Mouse (Mus musculus): ENCODE measurements around the gene Cyp1a1. TPM values are rescaled to one million over a fixed set of nuclear protein-coding genes. Genes with fewer than 3 reads are reported as not detected.
"Not testable (repeated sequence)": the region's sequence is repeated elsewhere in the genome, so short reads cannot be mapped to it uniquely, and the experiment has no call there.

Gene Cyp1a1
- total RNA-seq, 1 experiment, result 1.0 TPM

DNA sequence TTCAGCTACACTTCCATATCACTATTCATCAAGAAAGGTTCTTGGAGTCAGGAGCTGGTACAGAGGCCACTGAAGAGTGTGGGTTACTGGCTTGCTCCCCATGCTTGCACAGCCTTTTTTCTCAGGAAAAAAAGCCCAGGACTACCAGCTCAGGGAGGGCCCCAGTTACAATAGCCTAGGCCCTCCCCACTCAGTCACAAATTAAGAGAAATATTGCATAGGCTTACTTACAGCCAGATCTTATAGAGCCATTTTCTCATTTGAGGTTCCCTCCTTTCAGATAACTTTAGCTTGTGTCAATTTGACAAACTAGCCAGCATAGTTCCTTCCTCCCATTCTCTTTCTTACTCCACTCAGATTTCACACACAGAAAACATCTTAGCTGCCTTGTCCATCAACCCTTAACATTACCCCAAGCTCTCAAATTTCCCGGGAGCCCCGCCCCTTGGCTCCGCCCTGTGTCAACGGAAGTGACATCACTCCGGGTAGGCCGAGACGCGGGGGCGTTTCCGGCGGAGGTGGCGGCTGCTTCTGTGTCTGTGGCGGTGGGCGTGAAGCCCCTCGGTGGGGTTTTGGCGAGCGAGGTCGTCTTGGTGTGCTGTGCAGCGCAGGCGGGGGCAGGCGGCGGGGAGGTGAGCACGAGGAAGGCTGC is 20.5 kb downstream of the Cyp1a1 start, which contains the start of gene Edc3:
Gene Edc3, plus strand, starts transcription at position 473 of the 652 bp plus-strand sequence.
- TF ChIP-seq ZC3H11A (IDR thresholded peaks at IDR 0.05; ENCODE audit: borderline replicate concordance, low read depth, low read length) (no peak), MAFK (IDR thresholded peaks at IDR 0.05; ENCODE audit: insufficient read depth, low read depth, low read length) (no peak), HCFC1 (IDR thresholded peaks at IDR 0.05; ENCODE audit: borderline replicate concordance, insufficient read depth, low read length) (no peak), ZNF384 (IDR thresholded peaks at IDR 0.05; ENCODE audit: low read depth, low read length) (no peak), CHD2 (IDR thresholded peaks at IDR 0.05; ENCODE audit: low read depth, low read length) (no peak)
- in situ Hi-C loops (cut with MboI; ENCODE audit: low sequenced_read_pairs in 2 of 2, unreplicated experiment in 2 of 2), result no loop called here
- peak within 1 kb of the TSS; percentile 26; the same call in 1 of the 2 replicates for H3K27ac ChIP-seq (ENCODE audit: insufficient read depth, low read depth, low read length, poor library complexity, severe bottlenecking)
- H3K4me1 ChIP-seq (ENCODE audit: control insufficient read depth in 2 of 2, insufficient read depth in 2 of 2, low read length in 2 of 2, poor library complexity in 1 of 2), result 0 out of 4 replicates have a peak, but pooled peaks cover 0 to 2% of the 10 kb centered on the region in 2 experiments
- no peaks in the 10 kb centered on the region for H3K9me3 ChIP-seq (ENCODE audit: control insufficient read depth, insufficient read depth, low read depth, low read length)
- H3K4me3 ChIP-seq (ENCODE audit: insufficient read depth in 1 of 2, low read depth in 1 of 2, low read length in 2 of 2, poor library complexity in 1 of 2, severe bottlenecking in 1 of 2), result peak within 1 kb of the TSS; percentile 92 to 100
- H3K36me3 ChIP-seq (ENCODE audit: control insufficient read depth, insufficient read depth, low read length, poor library complexity, severe bottlenecking), result peaks cover under 1% of the 10 kb centered on the region
- H3K9ac ChIP-seq (ENCODE audit: insufficient read depth, low read depth, low read length, poor library complexity, severe bottlenecking), result peak within 1 kb of the TSS; percentile 89
- DNase-seq (ENCODE audit: low read depth, low spot score), result peak; percentile 90

DNA sequence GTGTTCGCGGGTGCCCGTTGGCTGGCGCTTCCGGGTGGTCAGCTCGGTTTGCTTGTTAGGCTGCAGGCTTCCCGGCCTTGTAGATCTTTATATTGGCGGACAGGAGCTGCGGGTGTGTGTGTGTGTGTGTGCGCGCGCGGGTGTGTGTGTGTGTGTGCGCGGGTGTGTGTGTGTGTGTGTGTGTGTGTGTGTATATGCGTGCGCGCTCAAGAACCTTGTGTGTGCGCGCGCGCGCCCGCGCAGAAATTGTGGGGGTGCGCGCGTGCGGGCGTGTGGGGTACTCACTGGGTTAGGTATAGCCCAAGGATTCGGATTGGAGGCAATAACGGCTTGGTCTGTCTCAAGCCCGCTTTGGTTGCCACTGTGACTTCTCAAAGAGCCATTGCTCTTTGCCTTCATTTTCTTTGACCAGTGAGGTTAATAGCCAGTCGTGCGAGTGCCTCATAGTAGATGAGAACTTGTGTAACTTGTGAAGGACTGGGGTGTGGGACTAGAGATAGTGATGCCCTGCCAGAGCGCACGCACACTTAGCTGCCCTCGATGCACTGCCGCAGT is 21.1 kb downstream of the Cyp1a1 start:
- DNase-seq (ENCODE audit: low read depth, low spot score), result no peak
- in situ Hi-C loops (cut with MboI; ENCODE audit: low sequenced_read_pairs in 2 of 2, unreplicated experiment in 2 of 2), result no loop called here
- 0 out of 4 replicates have a peak, but pooled peaks cover 0 to 2% of the 10 kb centered on the region in 2 experiments for H3K4me1 ChIP-seq (ENCODE audit: control insufficient read depth in 2 of 2, insufficient read depth in 2 of 2, low read length in 2 of 2, poor library complexity in 1 of 2)
- H3K9ac ChIP-seq (ENCODE audit: insufficient read depth, low read depth, low read length, poor library complexity, severe bottlenecking), result peak overlapping the region; percentile 89
- no peaks in the 10 kb centered on the region for H3K9me3 ChIP-seq (ENCODE audit: control insufficient read depth, insufficient read depth, low read depth, low read length)
- H3K36me3 ChIP-seq (ENCODE audit: control insufficient read depth, insufficient read depth, low read length, poor library complexity, severe bottlenecking), result peaks cover 5% of the 10 kb centered on the region
- H3K4me3 ChIP-seq (ENCODE audit: insufficient read depth in 1 of 2, low read depth in 1 of 2, low read length in 2 of 2, poor library complexity in 1 of 2, severe bottlenecking in 1 of 2), result peak overlapping the region; percentile 92 to 100
- peak overlapping the region; percentile 26; the same call in 1 of the 2 replicates for H3K27ac ChIP-seq (ENCODE audit: insufficient read depth, low read depth, low read length, poor library complexity, severe bottlenecking)
- TF ChIP-seq ZNF384 (IDR thresholded peaks at IDR 0.05; ENCODE audit: low read depth, low read length) (no peak), HCFC1 (IDR thresholded peaks at IDR 0.05; ENCODE audit: borderline replicate concordance, insufficient read depth, low read length) (no peak; the same call in 1 of the 2 replicates), MAFK (IDR thresholded peaks at IDR 0.05; ENCODE audit: insufficient read depth, low read depth, low read length) (no peak), ZC3H11A (IDR thresholded peaks at IDR 0.05; ENCODE audit: borderline replicate concordance, low read depth, low read length) (no peak), CHD2 (IDR thresholded peaks at IDR 0.05; ENCODE audit: low read depth, low read length) (no peak)

DNA sequence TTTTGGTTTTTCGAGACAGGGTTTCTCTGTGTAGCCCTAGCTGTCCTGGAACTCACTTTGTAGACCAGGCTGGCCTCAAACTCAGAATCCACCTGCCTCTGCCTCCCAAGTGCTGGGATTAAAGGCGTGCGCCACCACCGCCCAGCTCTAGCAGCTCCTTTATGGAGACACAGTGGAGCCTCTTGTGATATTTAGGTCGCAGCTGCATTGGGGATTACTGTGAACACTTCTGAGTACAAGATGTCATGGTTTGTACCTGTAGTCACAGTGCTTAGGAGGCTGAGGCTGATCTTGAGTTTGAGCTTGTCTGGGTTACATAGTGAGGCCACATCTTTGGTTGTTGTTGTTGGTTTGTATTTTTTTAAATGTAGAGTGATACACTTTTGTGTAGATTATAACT is 22.5 kb downstream of the Cyp1a1 start:
- H3K4me3 ChIP-seq (ENCODE audit: insufficient read depth in 1 of 2, low read depth in 1 of 2, low read length in 2 of 2, poor library complexity in 1 of 2, severe bottlenecking in 1 of 2); in situ Hi-C loops (cut with MboI; ENCODE audit: low sequenced_read_pairs in 2 of 2, unreplicated experiment in 2 of 2); H3K36me3 ChIP-seq (ENCODE audit: control insufficient read depth, insufficient read depth, low read length, poor library complexity, severe bottlenecking); H3K4me1 ChIP-seq (ENCODE audit: control insufficient read depth in 2 of 2, insufficient read depth in 2 of 2, low read length in 2 of 2, poor library complexity in 1 of 2); H3K9me3 ChIP-seq (ENCODE audit: control insufficient read depth, insufficient read depth, low read depth, low read length); H3K9ac ChIP-seq (ENCODE audit: insufficient read depth, low read depth, low read length, poor library complexity, severe bottlenecking); DNase-seq (ENCODE audit: low read depth, low spot score); H3K27ac ChIP-seq (ENCODE audit: insufficient read depth, low read depth, low read length, poor library complexity, severe bottlenecking): not testable (repeated sequence)

DNA sequence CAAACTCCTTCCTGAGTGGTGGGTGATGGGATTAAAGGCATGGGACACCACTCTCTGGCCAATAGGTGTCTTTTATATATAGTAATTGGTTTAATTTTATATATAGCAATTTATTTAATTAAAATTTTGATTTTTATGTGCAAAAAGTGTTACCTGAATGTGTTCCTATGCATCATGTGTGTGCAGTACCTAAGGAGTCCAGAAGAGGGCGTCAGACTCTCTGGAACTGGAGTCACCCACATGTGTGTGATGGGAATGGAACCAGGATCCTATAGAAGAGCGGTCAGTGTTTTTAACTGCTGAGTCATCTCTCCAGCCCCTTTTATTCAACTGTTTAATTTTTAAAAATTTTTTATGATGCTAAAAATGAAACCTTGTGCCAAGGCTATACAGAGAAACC is 24.5 kb downstream of the Cyp1a1 start:
- no peak overlapping the region for H3K27ac ChIP-seq (ENCODE audit: insufficient read depth, low read depth, low read length, poor library complexity, severe bottlenecking)
- no peak overlapping the region for H3K9ac ChIP-seq (ENCODE audit: insufficient read depth, low read depth, low read length, poor library complexity, severe bottlenecking)
- peaks cover 18% of the 10 kb centered on the region for H3K36me3 ChIP-seq (ENCODE audit: control insufficient read depth, insufficient read depth, low read length, poor library complexity, severe bottlenecking)
- DNase-seq (ENCODE audit: low read depth, low spot score), result peak; percentile 52
- H3K4me1 ChIP-seq (ENCODE audit: control insufficient read depth in 2 of 2, insufficient read depth in 2 of 2, low read length in 2 of 2, poor library complexity in 1 of 2), result 0 out of 4 replicates have a peak, but pooled peaks cover 0 to 2% of the 10 kb centered on the region in 2 experiments
- TF ChIP-seq CHD2 (IDR thresholded peaks at IDR 0.05; ENCODE audit: low read depth, low read length) (no peak), MAFK (IDR thresholded peaks at IDR 0.05; ENCODE audit: insufficient read depth, low read depth, low read length) (peak; percentile 79)
- in situ Hi-C loops (cut with MboI; ENCODE audit: low sequenced_read_pairs in 2 of 2, unreplicated experiment in 2 of 2), result no loop called here
- H3K9me3 ChIP-seq (ENCODE audit: control insufficient read depth, insufficient read depth, low read depth, low read length), result no peaks in the 10 kb centered on the region
- no peak overlapping the region for H3K4me3 ChIP-seq (ENCODE audit: insufficient read depth in 1 of 2, low read depth in 1 of 2, low read length in 2 of 2, poor library complexity in 1 of 2, severe bottlenecking in 1 of 2)

DNA sequence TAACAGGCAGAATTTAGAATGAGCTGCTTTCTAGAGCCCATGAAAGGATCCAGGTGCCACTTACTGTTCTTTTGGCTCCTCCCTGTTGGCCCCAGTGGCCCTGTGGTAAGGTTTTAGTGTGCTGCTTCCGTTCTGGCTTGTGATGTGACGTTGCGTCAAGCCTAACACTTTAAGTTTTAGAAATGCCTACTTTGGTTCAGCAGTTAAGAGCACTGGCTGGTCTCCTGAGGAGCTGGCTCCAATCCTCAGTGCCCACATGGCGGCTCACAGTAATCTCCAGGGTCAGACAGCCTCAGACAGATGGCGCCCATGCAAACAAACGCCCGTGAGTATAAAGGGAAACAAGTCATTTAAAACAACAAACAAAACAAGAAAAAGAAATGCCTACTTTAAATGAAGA is 30.7 kb downstream of the Cyp1a1 start:
- H3K27ac ChIP-seq (ENCODE audit: insufficient read depth, low read depth, low read length, poor library complexity, severe bottlenecking), result no peak overlapping the region
- DNase-seq (ENCODE audit: low read depth, low spot score), result no peak
- peaks cover 21% of the 10 kb centered on the region for H3K36me3 ChIP-seq (ENCODE audit: control insufficient read depth, insufficient read depth, low read length, poor library complexity, severe bottlenecking)
- H3K4me1 ChIP-seq (ENCODE audit: control insufficient read depth in 2 of 2, insufficient read depth in 2 of 2, low read length in 2 of 2, poor library complexity in 1 of 2), result no peaks in the 10 kb centered on the region
- TF ChIP-seq ZC3H11A (IDR thresholded peaks at IDR 0.05; ENCODE audit: borderline replicate concordance, low read depth, low read length), result no peak
- TF ChIP-seq ZNF384 (IDR thresholded peaks at IDR 0.05; ENCODE audit: low read depth, low read length), result no peak
- TF ChIP-seq MAFK (IDR thresholded peaks at IDR 0.05; ENCODE audit: insufficient read depth, low read depth, low read length), result no peak
- in situ Hi-C loops (cut with MboI; ENCODE audit: low sequenced_read_pairs in 2 of 2, unreplicated experiment in 2 of 2), result no loop called here
- H3K9ac ChIP-seq (ENCODE audit: insufficient read depth, low read depth, low read length, poor library complexity, severe bottlenecking), result no peak overlapping the region
- H3K9me3 ChIP-seq (ENCODE audit: control insufficient read depth, insufficient read depth, low read depth, low read length), result no peaks in the 10 kb centered on the region
- no peak overlapping the region for H3K4me3 ChIP-seq (ENCODE audit: insufficient read depth in 1 of 2, low read depth in 1 of 2, low read length in 2 of 2, poor library complexity in 1 of 2, severe bottlenecking in 1 of 2)

Measured in ES-E14 (cell line).